Mouse (Mus musculus) stomach, postnatal 0 days (tissue): ENCODE data around the gene Glt28d2.

ENCODE experiments used
- CTCF ChIP-seq: IDR thresholded peaks from 2 replicates; pipeline ENCODE4 v1.5.1; 2016; ENCODE audit warnings: antibody characterized with exemption, low read depth, mild to moderate bottlenecking, moderate library complexity
- EP300 ChIP-seq: optimal IDR thresholded peaks from 2 replicates; pipeline ENCODE3; 2016; ENCODE audit warnings: antibody characterized with exemption

DNA sequence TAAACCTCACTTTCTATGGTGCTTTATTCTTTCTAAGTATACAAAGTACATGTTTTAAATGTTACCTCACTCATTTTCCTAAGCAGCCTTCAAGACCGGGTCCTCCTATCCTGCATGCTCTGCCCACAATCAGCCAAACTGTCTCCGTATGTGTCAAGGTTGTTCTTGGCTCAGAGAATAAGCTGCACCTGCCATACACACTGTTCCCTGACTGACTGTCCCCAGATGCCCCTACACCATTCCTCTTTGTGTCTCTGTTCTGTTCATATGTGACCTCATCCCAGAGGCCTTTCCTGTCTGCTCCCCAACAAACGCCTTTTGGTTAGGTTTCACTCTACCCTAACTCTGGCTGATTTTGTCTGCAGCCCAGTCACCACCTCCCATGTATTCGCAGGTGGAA is 60.0 kb downstream of the Glt28d2 start:
- TF ChIP-seq CTCF (no peak), EP300 (no peak)
